Mouse (Mus musculus): ENCODE results near the gene Plxnd1.
A peak's percentile ranks its signal among the peaks of the same experiment; 100 is the strongest.

Plxnd1 gene

GRCm38 (mm10) chr6:115915601-115916445 is 79.0 kb downstream of the Plxnd1 start:
- DNase-seq: peak; percentile 80

GRCm38 (mm10) chr6:115914511-115915202 is 80.1 kb downstream of the Plxnd1 start:
- DNase-seq: peak; percentile 82

- DNase-seq: no peak
Observed at GRCm38 (mm10) chr6:115913482-115913881, 81.3 kb downstream of the Plxnd1 start.

- no peak for DNase-seq
Observed at GRCm38 (mm10) chr6:115911763-115912162, 83.0 kb downstream of the Plxnd1 start.

DNA sequence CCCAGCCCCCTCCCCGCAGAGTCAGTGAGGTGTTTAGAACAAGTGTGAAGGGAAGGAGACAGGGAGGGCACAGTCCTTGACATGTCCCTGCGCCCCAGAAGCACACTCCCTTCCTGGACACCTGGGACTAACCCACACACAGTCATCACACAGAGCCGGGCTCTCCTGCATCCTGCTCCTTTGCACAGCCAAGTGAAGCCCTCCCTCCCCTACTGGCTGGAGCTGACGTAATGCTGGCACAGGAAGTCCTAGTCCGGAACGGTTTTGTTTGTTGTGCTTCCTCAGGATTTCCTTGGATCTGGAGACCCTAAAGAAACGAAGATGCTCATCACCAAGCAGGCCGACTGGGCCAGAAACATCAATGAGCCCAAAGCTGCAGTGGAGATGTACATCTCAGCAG is 84.9 kb downstream of the Plxnd1 start:
- no peak for DNase-seq

DNA sequence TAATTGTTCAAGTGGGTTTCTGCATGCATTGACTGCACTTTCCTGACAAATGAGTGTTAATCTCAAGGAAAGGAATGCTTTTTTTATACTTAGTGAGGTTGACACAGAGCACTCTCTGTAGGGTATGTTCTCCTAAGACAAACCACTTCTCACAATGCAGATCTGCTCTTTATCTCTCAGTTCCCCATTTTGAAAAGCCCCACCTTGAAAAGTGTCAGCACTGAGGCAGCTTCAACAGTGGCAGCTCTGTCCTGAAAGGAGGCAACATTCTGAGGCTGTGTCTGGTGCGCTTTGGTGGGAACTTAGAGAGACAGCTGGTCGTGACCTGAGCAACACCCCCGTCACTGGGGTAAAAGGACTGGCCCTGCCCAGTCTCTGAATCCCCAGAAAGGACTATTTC is 85.8 kb downstream of the Plxnd1 start:
- no peak for DNase-seq

GRCm38 (mm10) chr6:115908421-115908982 is 86.3 kb downstream of the Plxnd1 start:
- DNase-seq: no peak

DNA sequence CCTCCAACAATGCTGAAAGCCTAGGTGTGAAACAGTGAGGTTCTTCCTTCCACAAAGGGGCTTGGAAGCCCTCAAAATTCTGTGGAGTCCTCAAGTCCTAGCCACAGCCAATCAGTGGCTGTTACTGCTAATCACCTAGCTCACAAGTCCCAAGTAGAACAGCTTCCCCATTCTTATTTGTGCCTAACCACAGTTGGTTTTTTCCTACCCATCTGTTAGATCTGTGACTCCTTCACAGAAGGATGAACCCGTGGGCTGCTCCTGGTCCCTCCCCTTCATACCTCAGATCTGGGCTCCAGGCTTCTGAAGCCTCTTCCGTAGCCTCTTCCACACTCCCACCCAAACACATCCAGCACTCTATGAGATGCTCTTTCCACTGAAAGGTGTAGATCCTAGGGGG is 87.9 kb downstream of the Plxnd1 start:
- DNase-seq: no peak

- no peak for DNase-seq
Observed at GRCm38 (mm10) chr6:115906455-115906854, 88.3 kb downstream of the Plxnd1 start.

- no peak for DNase-seq
Observed at GRCm38 (mm10) chr6:115905568-115905967, 89.2 kb downstream of the Plxnd1 start.

All from right cerebral cortex, adult 18-20 months (tissue).